Mouse (Mus musculus) retina, postnatal 1 day (tissue): ENCODE measurements at regions not wholly inside any gene's neighbourhood (a gene's known extent, or its start where the extent isn't known, plus 50 kb on each side); places are given as distances from the start of the nearest gene placed in this dataset.

Source experiments
- DNase-seq: peaks from one replicate; pipeline ENCODE4 v3.0.0-alpha.2; 2012

- DNase-seq = no peak
Observed at GRCm38 (mm10) chr5:62339958-62340597, 425.9 kb downstream of the Arap2 start.

- DNase-seq = peak; percentile 3
Observed at GRCm38 (mm10) chr5:62320682-62321081, 445.3 kb downstream of the Arap2 start.

- DNase-seq = no peak
Observed at GRCm38 (mm10) chr5:62305561-62305960, 460.4 kb downstream of the Arap2 start.

- no peak for DNase-seq
Observed at GRCm38 (mm10) chr5:62296858-62297257, 469.1 kb downstream of the Arap2 start.
